Mouse (Mus musculus) stomach, postnatal 0 days (tissue): ENCODE data around the gene Sec22b. TPM values are rescaled to one million over a fixed set of nuclear protein-coding genes. Genes with fewer than 3 reads are reported as not detected.
A peak's percentile ranks its signal among the peaks of the same experiment; 100 is the strongest.

Experiments
- ATAC-seq: fragments of 200-750 bp; cut with Nextera tagmentation; 2 replicates; pipeline ENCODE4 v1.8.0; 2017; ENCODE audit not compliant: low FRiP score, low TSS enrichment
- DNase-seq: peaks from one replicate; pipeline ENCODE4 v3.0.0-alpha.2; 2016; ENCODE audit warnings: low spot score
- H3K27ac ChIP-seq: fragments of 300-500 bp; sonication (generic); replicated peaks from 2 replicates; pipeline ENCODE4 v1.5.1; 2014; ENCODE audit warnings: mild to moderate bottlenecking, control low read depth
- H3K27me3 ChIP-seq: fragments of 300-500 bp; sonication (generic); 2 replicates; pipeline ENCODE4 v1.6.1; 2014; ENCODE audit warnings: low read length; ENCODE audit not compliant: control insufficient read depth, insufficient read depth
- H3K36me3 ChIP-seq: fragments of 300-500 bp; sonication (generic); 2 replicates; pipeline ENCODE4 v1.6.1; 2014; ENCODE audit warnings: low read length, mixed read lengths; ENCODE audit not compliant: control insufficient read depth, insufficient read depth
- H3K4me1 ChIP-seq: fragments of 300-500 bp; sonication (generic); replicated peaks from 2 replicates; pipeline ENCODE4 v1.6.1; 2014; ENCODE audit warnings: antibody characterized with exemption; ENCODE audit not compliant: control insufficient read depth, insufficient read depth
- H3K4me2 ChIP-seq: fragments of 300-500 bp; sonication (generic); replicated peaks from 2 replicates; pipeline ENCODE4 v1.6.1; 2014; ENCODE audit warnings: low read depth, mild to moderate bottlenecking, control low read depth, moderate library complexity
- H3K4me3 ChIP-seq: fragments of 300-500 bp; sonication (generic); 2 replicates; pipeline ENCODE4 v1.5.1; 2014; ENCODE audit warnings: low read depth, low read length, control low read depth
- H3K9ac ChIP-seq: fragments of 300-500 bp; sonication (generic); 2 replicates; pipeline ENCODE4 v1.6.1; 2014; ENCODE audit warnings: mild to moderate bottlenecking, low read length, control low read depth, mixed read lengths
- H3K9me3 ChIP-seq: fragments of 300-500 bp; sonication (generic); 2 replicates; pipeline ENCODE4 v1.6.1; 2016; ENCODE audit warnings: low read length; ENCODE audit not compliant: control insufficient read depth
- CTCF ChIP-seq: IDR thresholded peaks from 2 replicates; pipeline ENCODE4 v1.5.1; 2016; ENCODE audit warnings: antibody characterized with exemption, low read depth, mild to moderate bottlenecking, moderate library complexity
- EP300 ChIP-seq: optimal IDR thresholded peaks from 2 replicates; pipeline ENCODE3; 2016; ENCODE audit warnings: antibody characterized with exemption
- WGBS: fragments of 180-500 bp; shearing (Covaris S2); extraction: QIAGEN DNeasy Blood & Tissue Kit; methylation state at CpG from one replicate; pipeline ENCODE4 v1.1.7; 2014; 5-methylcytosine and 5-hydroxymethylcytosine counted together
- polyA plus RNA-seq: library from polyadenylated mRNA; unstranded; fragments of >200 nt; fragmentation: Nextera tagmentation; extraction: Ambion mirVana; gene quantifications from 2 replicates; pipeline ENCODE4 v1.2.1, GENCODE M21; 2015

Sec22b gene
- polyA plus RNA-seq, 1 experiment from 2014 or later, result 90.6 TPM

GRCm38 (mm10) chr3:97960783-97961594 lies 60.0 kb downstream of the Sec22b start:
- H3K36me3 ChIP-seq, result no peaks in the 10 kb centered on the region
- no peak overlapping the region for H3K9ac ChIP-seq
- H3K9me3 ChIP-seq, result no peaks in the 10 kb centered on the region
- DNase-seq (no peak), ATAC-seq (no peak)
- 0 out of 2 replicates have a peak, but pooled peaks cover 2% of the 10 kb centered on the region for H3K4me1 ChIP-seq
- no peak overlapping the region for H3K4me2 ChIP-seq
- no peak overlapping the region for H3K27ac ChIP-seq
- no peaks in the 10 kb centered on the region for H3K27me3 ChIP-seq
- WGBS, result 76% methylated on average over 14 of the region's 14 CpGs
- H3K4me3 ChIP-seq, result no peak overlapping the region
- TF ChIP-seq EP300 (no peak), CTCF (no peak)

GRCm38 (mm10) chr3:97961962-97962361 lies 61.0 kb downstream of the Sec22b start:
- ATAC-seq (no peak), DNase-seq (no peak)
- Histone ChIP-seq H3K9ac (no peak overlapping the region), H3K36me3 (no peaks in the 10 kb centered on the region), H3K4me3 (no peak overlapping the region), H3K4me1 (0 out of 2 replicates have a peak, but pooled peaks cover 2% of the 10 kb centered on the region), H3K27ac (no peak overlapping the region), H3K9me3 (no peaks in the 10 kb centered on the region), H3K4me2 (no peak overlapping the region), H3K27me3 (no peaks in the 10 kb centered on the region)
- WGBS, result 59% methylated on average over 6 of the region's 6 CpGs
- TF ChIP-seq EP300, result no peak
- TF ChIP-seq CTCF, result no peak

- no peak for TF ChIP-seq EP300
- no peak for TF ChIP-seq CTCF
- Histone ChIP-seq H3K9ac (no peak overlapping the region), H3K36me3 (no peaks in the 10 kb centered on the region), H3K27ac (no peak overlapping the region), H3K4me3 (no peak overlapping the region), H3K27me3 (no peaks in the 10 kb centered on the region), H3K4me1 (0 out of 2 replicates have a peak, but pooled peaks cover 2% of the 10 kb centered on the region), H3K9me3 (no peaks in the 10 kb centered on the region), H3K4me2 (no peak overlapping the region)
- ATAC-seq (peak; percentile 50; the same call in 1 of the 2 replicates), DNase-seq (no peak)
- 39% methylated on average over 14 of the region's 14 CpGs for WGBS
These were observed 63.9 kb downstream of the Sec22b start for GRCm38 (mm10) chr3:97964878-97965353.

- ATAC-seq (no peak), DNase-seq (no peak)
- Histone ChIP-seq H3K4me1 (peaks cover 2% of the 10 kb centered on the region; the same call in 1 of the 2 replicates), H3K9me3 (no peaks in the 10 kb centered on the region), H3K27ac (no peak overlapping the region), H3K9ac (no peak overlapping the region), H3K27me3 (no peaks in the 10 kb centered on the region), H3K4me2 (no peak overlapping the region), H3K4me3 (no peak overlapping the region), H3K36me3 (no peaks in the 10 kb centered on the region)
- WGBS, result 57% methylated on average over 2 of the region's 2 CpGs
- TF ChIP-seq EP300 (no peak), CTCF (no peak)
These were observed 66.6 kb downstream of the Sec22b start for GRCm38 (mm10) chr3:97967627-97968026.

GRCm38 (mm10) chr3:97968191-97968590 lies 67.2 kb downstream of the Sec22b start:
- Histone ChIP-seq H3K4me2 (no peak overlapping the region), H3K9ac (no peak overlapping the region), H3K4me3 (no peak overlapping the region), H3K9me3 (no peaks in the 10 kb centered on the region), H3K27me3 (no peaks in the 10 kb centered on the region), H3K27ac (no peak overlapping the region), H3K36me3 (no peaks in the 10 kb centered on the region), H3K4me1 (peaks cover 2% of the 10 kb centered on the region; the same call in 1 of the 2 replicates)
- ATAC-seq (no peak), DNase-seq (no peak)
- 39% methylated on average over 2 of the region's 2 CpGs for WGBS
- TF ChIP-seq CTCF, result no peak
- TF ChIP-seq EP300, result no peak

GRCm38 (mm10) chr3:97969019-97969418 lies 68.0 kb downstream of the Sec22b start:
- WGBS, result 46% methylated on average over 1 of the region's 1 CpGs
- ATAC-seq, result no peak
- Histone ChIP-seq H3K4me1 (peaks cover 2% of the 10 kb centered on the region; the same call in 1 of the 2 replicates), H3K27me3 (no peaks in the 10 kb centered on the region), H3K27ac (no peak overlapping the region), H3K4me3 (no peak overlapping the region), H3K9ac (no peak overlapping the region), H3K36me3 (no peaks in the 10 kb centered on the region), H3K9me3 (no peaks in the 10 kb centered on the region), H3K4me2 (no peak overlapping the region)
- DNase-seq, result no peak
- no peak for TF ChIP-seq CTCF
- no peak for TF ChIP-seq EP300
